Mouse (Mus musculus): ENCODE data around the gene Sptb. TPM values are rescaled to one million over a fixed set of nuclear protein-coding genes. Genes with fewer than 3 reads are reported as not detected.

The Sptb gene
- total and polyA plus RNA-seq, 3 experiments: 17.9 to 85.1 (median 35.4) TPM

DNA sequence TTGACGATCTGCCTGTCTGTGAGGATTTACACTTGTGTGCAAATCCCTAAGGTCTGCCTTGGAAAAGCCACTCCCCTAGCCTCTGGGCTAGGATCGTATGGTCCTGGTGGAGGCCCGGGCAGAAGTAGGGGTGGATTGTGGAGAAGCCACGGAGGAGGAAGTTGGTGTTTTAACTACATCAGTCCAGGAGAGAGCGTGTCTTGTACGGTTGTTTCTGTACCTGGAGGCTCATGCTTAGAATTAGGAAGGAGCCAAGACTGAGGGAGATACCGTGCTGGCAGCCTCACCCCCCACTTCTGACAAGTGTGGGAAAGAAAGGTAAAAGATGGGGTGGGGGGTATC lies 162.3 kb downstream of the Sptb start:
- H3K9me3 ChIP-seq (replicated peaks; ENCODE audit: insufficient read depth, low read length): no peaks in the 10 kb centered on the region
- no peak for DNase-seq (ENCODE audit: low read depth, low spot score)
- H3K27me3 ChIP-seq (ENCODE audit: control insufficient read depth in 1 of 2, insufficient read depth in 2 of 2, low read length in 2 of 2): no peaks in the 10 kb centered on the region
- no peak overlapping the region for H3K9ac ChIP-seq (ENCODE audit: control insufficient read depth, low read depth, low read length, poor library complexity, severe bottlenecking)
- H3K79me2 ChIP-seq (ENCODE audit: control insufficient read depth, insufficient read depth, low read length, poor library complexity): no peaks in the 10 kb centered on the region
- peaks cover 0 to 5% of the 10 kb centered on the region in 2 experiments; a peak in 2 of 4 replicates for H3K36me3 ChIP-seq (ENCODE audit: control insufficient read depth in 1 of 2, insufficient read depth in 2 of 2, low read length in 2 of 2)
- no peak for TF ChIP-seq MAZ (IDR thresholded peaks at IDR 0.05; ENCODE audit: low read depth, low read length)
- no peak for TF ChIP-seq USF1 (IDR thresholded peaks at IDR 0.05; ENCODE audit: low read depth, low read length)
- TF ChIP-seq MEF2A (IDR thresholded peaks at IDR 0.05; ENCODE audit: extremely low read depth, insufficient replicate concordance, low read depth, low read length, poor library complexity, severe bottlenecking): no peak
- TF ChIP-seq ZNF384 (IDR thresholded peaks at IDR 0.05; ENCODE audit: low read depth, low read length): no peak
- TF ChIP-seq RAD21 (IDR thresholded peaks at IDR 0.05; ENCODE audit: low read depth, low read length): no peak
- no peak for TF ChIP-seq ZKSCAN1 (IDR thresholded peaks at IDR 0.05; ENCODE audit: low read depth, low read length)
- no peak overlapping the region for H3K4me3 ChIP-seq (ENCODE audit: control insufficient read depth in 1 of 2, insufficient read depth in 1 of 2, low read depth in 2 of 2, low read length in 2 of 2)
- H3K4me1 ChIP-seq (ENCODE audit: control insufficient read depth in 1 of 2, insufficient read depth in 2 of 2, low read length in 2 of 2): peaks cover 5 to 7% of the 10 kb centered on the region in 2 experiments; a peak in 3 of 4 replicates
- H3K27ac ChIP-seq (ENCODE audit: control insufficient read depth, low read depth, low read length): no peak overlapping the region

DNA sequence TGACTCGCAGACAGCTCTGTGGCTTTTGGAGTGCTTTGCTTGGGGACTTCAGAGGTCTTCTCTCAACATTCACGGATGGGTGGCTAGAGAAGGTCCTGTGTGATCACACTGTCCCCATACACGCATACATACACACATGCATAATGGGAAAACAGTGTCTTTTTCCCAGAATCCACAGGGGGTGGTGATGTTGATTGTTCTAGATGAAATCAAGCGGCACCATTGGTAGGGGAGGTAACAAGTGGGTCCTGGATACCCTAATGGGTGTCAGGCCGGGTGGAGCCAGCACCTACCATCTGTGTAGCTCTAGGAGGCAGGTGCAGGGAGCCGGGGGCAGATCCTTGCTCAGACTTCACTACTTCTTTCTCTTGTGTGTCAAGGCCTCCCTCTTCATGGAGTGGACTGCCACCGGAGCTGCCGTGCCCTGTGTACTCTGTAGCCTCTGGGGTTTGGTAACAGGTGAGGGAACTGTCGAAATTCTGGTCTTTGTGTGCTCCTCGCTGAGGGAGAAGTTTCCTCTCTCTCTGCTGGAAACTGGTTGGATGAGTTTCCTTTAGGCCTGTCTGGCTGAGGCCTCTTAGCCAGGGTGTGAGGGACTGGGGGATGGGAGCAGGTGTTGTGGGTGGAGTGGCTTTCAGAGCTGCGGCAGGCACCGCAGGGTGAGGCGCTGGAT lies 162.8 kb downstream of the Sptb start:
- no peak overlapping the region for H3K27ac ChIP-seq (ENCODE audit: control insufficient read depth, low read depth, low read length)
- H3K27me3 ChIP-seq (ENCODE audit: control insufficient read depth in 1 of 2, insufficient read depth in 2 of 2, low read length in 2 of 2): no peaks in the 10 kb centered on the region
- H3K36me3 ChIP-seq (ENCODE audit: control insufficient read depth in 1 of 2, insufficient read depth in 2 of 2, low read length in 2 of 2): peaks cover 0 to under 1% of the 10 kb centered on the region in 2 experiments; a peak in 1 of 4 replicates
- H3K9me3 ChIP-seq (replicated peaks; ENCODE audit: insufficient read depth, low read length): no peaks in the 10 kb centered on the region
- H3K4me1 ChIP-seq (ENCODE audit: control insufficient read depth in 1 of 2, insufficient read depth in 2 of 2, low read length in 2 of 2): peaks cover under 1 to 2% of the 10 kb centered on the region in 2 experiments; a peak in 3 of 4 replicates
- no peak overlapping the region for H3K4me3 ChIP-seq (ENCODE audit: control insufficient read depth in 1 of 2, insufficient read depth in 1 of 2, low read depth in 2 of 2, low read length in 2 of 2)
- DNase-seq (ENCODE audit: low read depth, low spot score): no peak
- H3K9ac ChIP-seq (ENCODE audit: control insufficient read depth, low read depth, low read length, poor library complexity, severe bottlenecking): no peak overlapping the region
- no peaks in the 10 kb centered on the region for H3K79me2 ChIP-seq (ENCODE audit: control insufficient read depth, insufficient read depth, low read length, poor library complexity)
- TF ChIP-seq ETS1 (IDR thresholded peaks at IDR 0.05; ENCODE audit: low read depth, low read length): no peak
- TF ChIP-seq TAL1 (IDR thresholded peaks at IDR 0.05; ENCODE audit: low read length): no peak
- no peak for TF ChIP-seq CHD2 (IDR thresholded peaks at IDR 0.05; ENCODE audit: low read length)
- TF ChIP-seq MYC (IDR thresholded peaks at IDR 0.05; ENCODE audit: low read depth, low read length): no peak
- TF ChIP-seq SIN3A (IDR thresholded peaks at IDR 0.05; ENCODE audit: low read length): no peak
- TF ChIP-seq ZMIZ1 (IDR thresholded peaks at IDR 0.05; ENCODE audit: low read depth, low read length): no peak
- no peak for TF ChIP-seq USF1 (IDR thresholded peaks at IDR 0.05; ENCODE audit: low read depth, low read length)
- TF ChIP-seq MAZ (IDR thresholded peaks at IDR 0.05; ENCODE audit: low read depth, low read length): no peak
- no peak for TF ChIP-seq EP300 (IDR thresholded peaks at IDR 0.05; ENCODE audit: low read depth in 1 of 2, low read length in 2 of 2)
- TF ChIP-seq UBTF (IDR thresholded peaks at IDR 0.05; ENCODE audit: borderline replicate concordance, insufficient read depth, low read depth, low read length): no peak
- TF ChIP-seq KAT2A (conservative IDR thresholded peaks at IDR 0.05; ENCODE audit: low read depth, low read length): no peak
- TF ChIP-seq RAD21 (IDR thresholded peaks at IDR 0.05; ENCODE audit: low read depth, low read length): no peak
- no peak for TF ChIP-seq TBP (IDR thresholded peaks at IDR 0.05; ENCODE audit: low read depth, low read length)
- TF ChIP-seq E2F4 (IDR thresholded peaks at IDR 0.05; ENCODE audit: borderline replicate concordance, low read depth, low read length): no peak
- TF ChIP-seq TCF12 (IDR thresholded peaks at IDR 0.05; ENCODE audit: low read depth, low read length): no peak
- no peak for TF ChIP-seq RCOR1 (IDR thresholded peaks at IDR 0.05; ENCODE audit: low read depth, low read length)

Measured in MEL (cell line).